Mouse (Mus musculus): ENCODE data around the gene Crip1. TPM values are rescaled to one million over a fixed set of nuclear protein-coding genes. Genes with fewer than 3 reads are reported as not detected.

Crip1 gene
- polyA plus RNA-seq, 1 experiment from 2014 or later, result 312 TPM

DNA sequence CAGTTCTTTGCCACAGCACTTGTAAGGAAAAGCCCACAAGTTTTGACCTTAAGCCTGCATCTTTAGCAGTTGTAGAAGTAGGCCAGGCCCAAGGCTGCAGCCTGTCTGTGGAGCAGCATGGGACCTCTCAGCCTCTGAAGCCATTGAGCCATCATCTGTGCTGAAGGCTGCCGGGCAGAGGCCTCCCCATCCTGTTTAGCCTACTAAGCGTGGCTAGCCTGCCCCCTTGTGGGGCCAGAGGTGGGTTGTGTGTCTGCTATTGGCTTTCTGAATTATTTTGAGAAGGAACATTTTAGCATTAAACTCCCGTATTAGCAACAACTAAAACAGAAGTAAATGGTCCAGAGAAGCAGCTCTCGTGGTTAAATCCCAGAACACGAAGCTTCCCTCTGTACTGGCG, 43.7 kb upstream of the Crip1 start:
- Histone ChIP-seq H3K9me3 (ENCODE audit: control insufficient read depth, low read length) (no peaks in the 10 kb centered on the region), H3K4me3 (ENCODE audit: low read depth, low read length) (no peak overlapping the region), H3K9ac (ENCODE audit: low read length) (no peak overlapping the region), H3K36me3 (ENCODE audit: control insufficient read depth, insufficient read depth, low read length) (no peaks in the 10 kb centered on the region), H3K27ac (ENCODE audit: low read depth) (no peak overlapping the region), H3K4me1 (replicated peaks; ENCODE audit: control insufficient read depth, insufficient read depth, low read length) (peaks cover 22% of the 10 kb centered on the region), H3K27me3 (replicated peaks; ENCODE audit: control insufficient read depth, insufficient read depth, low read length) (no peaks in the 10 kb centered on the region), H3K4me2 (ENCODE audit: low read length) (no peak overlapping the region)
- 62% methylated on average over 6 of the region's 6 CpGs for WGBS
- DNase-seq (ENCODE audit: low spot score) (peak; percentile 64), ATAC-seq (replicated peaks; ENCODE audit: low FRiP score, low TSS enrichment, low read depth) (no peak)

DNA sequence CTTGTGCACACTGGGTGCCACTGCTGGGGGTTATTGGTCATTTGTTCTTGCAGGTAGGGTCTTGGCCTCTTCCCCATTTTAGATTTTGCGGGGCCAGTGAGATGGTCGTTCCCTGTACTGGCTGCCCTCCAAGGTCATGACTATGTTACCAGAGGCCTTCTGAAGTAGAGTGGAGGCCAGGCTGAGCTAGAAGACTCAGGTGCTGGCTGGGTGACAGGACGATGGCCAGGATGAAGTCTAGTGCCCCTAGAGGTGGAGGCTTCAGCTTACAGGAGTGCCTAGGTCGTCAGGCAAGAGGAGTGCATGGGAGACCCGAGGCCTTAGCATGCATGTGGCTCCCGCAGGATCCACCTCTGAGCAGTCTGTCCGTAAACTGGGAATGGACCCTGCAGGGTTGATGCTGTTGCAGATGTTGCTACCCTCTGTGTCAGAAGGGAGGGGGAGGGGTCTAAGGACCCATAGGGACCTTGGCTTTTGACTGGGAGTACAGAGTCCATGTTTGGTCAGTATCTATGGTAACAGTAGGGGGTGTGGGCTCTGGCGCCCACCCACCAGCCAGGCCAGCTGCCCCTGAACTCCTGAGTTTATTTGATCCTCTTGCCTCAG, 42.2 kb upstream of the Crip1 start:
- no peaks in the 10 kb centered on the region for H3K27me3 ChIP-seq (replicated peaks; ENCODE audit: control insufficient read depth, insufficient read depth, low read length)
- H3K4me1 ChIP-seq (replicated peaks; ENCODE audit: control insufficient read depth, insufficient read depth, low read length), result peaks cover 20% of the 10 kb centered on the region
- no peak overlapping the region for H3K4me3 ChIP-seq (ENCODE audit: low read depth, low read length)
- 80% methylated on average over 8 of the region's 8 CpGs for WGBS
- H3K36me3 ChIP-seq (ENCODE audit: control insufficient read depth, insufficient read depth, low read length), result no peaks in the 10 kb centered on the region
- H3K4me2 ChIP-seq (ENCODE audit: low read length), result no peak overlapping the region
- no peaks in the 10 kb centered on the region for H3K9me3 ChIP-seq (ENCODE audit: control insufficient read depth, low read length)
- H3K9ac ChIP-seq (ENCODE audit: low read length), result no peak overlapping the region
- H3K27ac ChIP-seq (ENCODE audit: low read depth), result no peak overlapping the region
- DNase-seq (ENCODE audit: low spot score), result no peak
- no peak for ATAC-seq (replicated peaks; ENCODE audit: low FRiP score, low TSS enrichment, low read depth)

DNA sequence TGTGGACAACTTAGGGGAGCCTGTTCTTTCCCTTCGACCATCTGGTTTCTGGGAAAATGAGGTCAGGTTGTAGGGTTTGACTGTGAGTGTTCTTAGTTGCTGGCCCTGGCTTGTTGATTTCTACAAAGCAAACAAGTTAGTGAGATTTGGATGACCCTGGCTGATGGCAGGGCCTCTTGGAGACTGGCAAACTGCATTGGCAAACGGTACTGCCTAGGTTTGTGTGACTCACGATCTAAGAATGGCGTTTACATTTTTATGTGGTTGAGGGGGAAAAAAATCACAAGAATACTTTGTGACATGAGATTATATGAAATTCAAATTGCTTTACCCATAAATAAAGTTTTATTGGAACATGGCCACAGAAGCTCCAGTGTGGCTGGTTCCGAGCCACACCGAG, 39.7 kb upstream of the Crip1 start:
- Histone ChIP-seq H3K27ac (ENCODE audit: low read depth) (no peak overlapping the region), H3K27me3 (replicated peaks; ENCODE audit: control insufficient read depth, insufficient read depth, low read length) (no peaks in the 10 kb centered on the region), H3K9me3 (ENCODE audit: control insufficient read depth, low read length) (no peaks in the 10 kb centered on the region), H3K4me2 (ENCODE audit: low read length) (no peak overlapping the region), H3K36me3 (ENCODE audit: control insufficient read depth, insufficient read depth, low read length) (no peaks in the 10 kb centered on the region), H3K4me3 (ENCODE audit: low read depth, low read length) (no peak overlapping the region), H3K9ac (ENCODE audit: low read length) (no peak overlapping the region), H3K4me1 (replicated peaks; ENCODE audit: control insufficient read depth, insufficient read depth, low read length) (no peaks in the 10 kb centered on the region; the same call in 1 of the 2 replicates)
- 74% methylated on average over 6 of the region's 6 CpGs for WGBS
- no peak for DNase-seq (ENCODE audit: low spot score)
- ATAC-seq (replicated peaks; ENCODE audit: low FRiP score, low TSS enrichment, low read depth), result no peak

DNA sequence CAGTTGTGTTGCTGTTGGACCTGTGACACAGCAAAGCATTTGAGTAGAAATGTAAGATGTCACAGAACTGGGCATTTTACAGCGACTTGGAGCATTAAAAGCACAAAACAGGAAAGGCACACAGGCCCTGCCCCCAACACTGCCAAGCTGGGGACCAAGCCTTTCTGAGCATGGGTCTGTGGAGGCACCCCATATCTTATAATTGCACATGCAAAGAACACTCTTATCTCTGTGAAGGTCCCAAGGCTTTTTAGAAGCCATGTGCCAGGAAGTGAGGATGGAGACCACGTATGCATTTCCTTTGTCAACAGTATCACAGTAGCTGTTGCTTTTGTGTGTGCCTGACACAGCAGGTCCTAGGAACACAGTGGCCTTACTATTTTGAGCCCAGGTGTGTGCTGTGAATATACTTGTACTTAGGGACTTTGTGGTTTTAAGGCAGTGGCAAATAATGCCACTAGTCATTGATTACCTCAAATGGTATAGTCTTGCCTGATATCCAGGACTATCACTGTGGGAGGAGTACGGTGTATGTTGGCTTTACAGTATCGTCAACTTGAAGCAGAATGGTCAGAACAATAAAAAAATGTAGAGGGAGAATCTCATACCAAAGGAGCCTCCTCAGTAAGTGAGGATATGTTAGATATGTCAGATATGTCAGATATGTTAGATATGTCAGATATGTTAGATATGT, 38.5 kb upstream of the Crip1 start:
- 78% methylated on average over 4 of the region's 4 CpGs for WGBS
- no peak overlapping the region for H3K9ac ChIP-seq (ENCODE audit: low read length)
- H3K36me3 ChIP-seq (ENCODE audit: control insufficient read depth, insufficient read depth, low read length), result peaks cover 7% of the 10 kb centered on the region; the same call in 1 of the 2 replicates
- no peaks in the 10 kb centered on the region for H3K4me1 ChIP-seq (replicated peaks; ENCODE audit: control insufficient read depth, insufficient read depth, low read length)
- no peaks in the 10 kb centered on the region for H3K9me3 ChIP-seq (ENCODE audit: control insufficient read depth, low read length)
- no peak overlapping the region for H3K4me2 ChIP-seq (ENCODE audit: low read length)
- ATAC-seq (replicated peaks; ENCODE audit: low FRiP score, low TSS enrichment, low read depth), result no peak
- DNase-seq (ENCODE audit: low spot score), result no peak
- H3K4me3 ChIP-seq (ENCODE audit: low read depth, low read length), result no peak overlapping the region
- no peaks in the 10 kb centered on the region for H3K27me3 ChIP-seq (replicated peaks; ENCODE audit: control insufficient read depth, insufficient read depth, low read length)
- no peak overlapping the region for H3K27ac ChIP-seq (ENCODE audit: low read depth)

DNA sequence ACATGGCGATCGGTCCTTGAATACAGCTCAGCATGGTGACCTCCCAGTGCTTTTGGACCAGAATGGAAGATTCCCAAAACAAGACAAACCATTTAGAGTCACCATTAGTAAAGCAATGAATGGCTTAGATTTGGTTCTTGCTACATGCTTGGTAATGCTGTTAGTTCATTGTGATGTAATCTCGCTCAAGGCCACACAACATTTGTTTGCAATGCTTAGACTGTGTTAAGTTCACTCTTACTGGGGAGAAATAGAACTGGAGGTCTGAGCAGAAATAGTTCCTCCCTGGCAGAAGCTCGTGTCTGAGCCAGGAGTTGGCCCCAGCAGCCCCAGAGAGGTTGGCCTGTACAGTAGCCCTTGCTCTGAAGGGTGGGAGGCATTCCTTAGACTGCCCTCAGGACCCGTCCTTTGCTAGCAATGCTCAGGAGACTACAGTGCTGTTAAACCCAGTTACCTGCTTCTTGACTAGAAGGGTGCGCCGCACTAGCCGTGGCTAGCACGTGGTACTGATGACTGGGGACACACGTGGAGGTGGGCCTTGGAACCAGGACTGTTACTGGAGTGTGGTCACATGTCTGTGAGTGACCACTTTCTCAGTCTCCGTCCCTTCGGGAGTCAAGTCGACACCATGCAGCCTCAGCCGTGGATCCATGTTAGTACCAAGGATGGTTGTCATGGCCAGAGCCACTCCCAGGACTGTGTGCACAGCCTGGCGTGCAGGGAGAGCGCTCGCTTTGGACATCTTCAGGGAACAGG, 37.4 kb upstream of the Crip1 start:
- H3K36me3 ChIP-seq (ENCODE audit: control insufficient read depth, insufficient read depth, low read length), result peaks cover 13% of the 10 kb centered on the region
- no peak overlapping the region for H3K27ac ChIP-seq (ENCODE audit: low read depth)
- no peak overlapping the region for H3K9ac ChIP-seq (ENCODE audit: low read length)
- H3K4me1 ChIP-seq (replicated peaks; ENCODE audit: control insufficient read depth, insufficient read depth, low read length), result no peaks in the 10 kb centered on the region
- 86% methylated on average over 17 of the region's 17 CpGs for WGBS
- no peak for ATAC-seq (replicated peaks; ENCODE audit: low FRiP score, low TSS enrichment, low read depth)
- H3K4me2 ChIP-seq (ENCODE audit: low read length), result no peak overlapping the region
- H3K4me3 ChIP-seq (ENCODE audit: low read depth, low read length), result no peak overlapping the region
- H3K9me3 ChIP-seq (ENCODE audit: control insufficient read depth, low read length), result no peaks in the 10 kb centered on the region
- no peak for DNase-seq (ENCODE audit: low spot score)
- H3K27me3 ChIP-seq (replicated peaks; ENCODE audit: control insufficient read depth, insufficient read depth, low read length), result no peaks in the 10 kb centered on the region

DNA sequence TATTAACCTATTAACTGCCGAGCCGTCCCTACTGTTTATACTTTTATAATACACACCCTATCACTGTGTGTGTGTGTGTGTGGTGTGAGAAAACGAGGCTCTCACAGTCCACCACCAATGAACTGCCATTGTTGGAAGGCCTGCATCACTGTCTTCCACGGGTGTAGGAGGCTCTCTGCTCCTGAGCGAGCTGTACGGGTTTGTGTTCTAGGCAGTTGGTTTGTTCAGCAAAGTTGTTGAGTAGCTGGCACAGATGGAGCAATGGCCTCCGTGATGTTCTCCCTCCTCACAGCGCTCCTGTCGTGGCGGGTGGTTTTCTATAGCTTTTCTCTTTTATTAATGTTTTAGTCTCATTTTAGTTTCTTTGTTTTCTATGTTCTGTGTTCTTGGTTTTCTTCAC, 36.3 kb upstream of the Crip1 start:
- Histone ChIP-seq H3K36me3 (ENCODE audit: control insufficient read depth, insufficient read depth, low read length) (peaks cover 23% of the 10 kb centered on the region), H3K9ac (ENCODE audit: low read length) (no peak overlapping the region), H3K9me3 (ENCODE audit: control insufficient read depth, low read length) (no peaks in the 10 kb centered on the region), H3K4me3 (ENCODE audit: low read depth, low read length) (no peak overlapping the region), H3K27me3 (replicated peaks; ENCODE audit: control insufficient read depth, insufficient read depth, low read length) (no peaks in the 10 kb centered on the region), H3K4me2 (ENCODE audit: low read length) (no peak overlapping the region), H3K4me1 (replicated peaks; ENCODE audit: control insufficient read depth, insufficient read depth, low read length) (no peaks in the 10 kb centered on the region), H3K27ac (ENCODE audit: low read depth) (no peak overlapping the region)
- no peak for DNase-seq (ENCODE audit: low spot score)
- ATAC-seq (replicated peaks; ENCODE audit: low FRiP score, low TSS enrichment, low read depth), result no peak
- WGBS, result 82% methylated on average over 10 of the region's 10 CpGs

DNA sequence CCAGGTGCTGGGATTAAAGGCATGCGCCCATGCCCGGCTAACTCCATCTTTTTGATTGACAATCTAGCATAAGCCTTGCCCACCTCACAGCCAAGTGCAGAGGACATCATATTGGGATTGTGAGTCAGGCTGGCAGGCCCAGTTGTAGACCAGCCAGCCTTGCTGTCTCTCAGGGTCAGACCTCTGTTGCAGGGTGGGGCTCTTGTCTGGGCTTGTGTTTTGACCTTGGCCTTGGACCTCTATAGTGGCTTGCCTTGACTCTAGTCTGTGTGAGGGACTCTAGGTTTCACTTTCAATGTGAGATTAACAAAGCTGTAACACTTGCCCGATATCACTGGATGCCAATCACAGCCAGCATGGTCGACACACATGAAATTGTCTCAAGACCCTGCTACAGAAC, 32.0 kb upstream of the Crip1 start:
- DNase-seq (ENCODE audit: low spot score) (no peak), ATAC-seq (replicated peaks; ENCODE audit: low FRiP score, low TSS enrichment, low read depth) (no peak)
- H3K36me3 ChIP-seq (ENCODE audit: control insufficient read depth, insufficient read depth, low read length), result peaks cover 61% of the 10 kb centered on the region
- H3K27me3 ChIP-seq (replicated peaks; ENCODE audit: control insufficient read depth, insufficient read depth, low read length), result no peaks in the 10 kb centered on the region
- H3K9me3 ChIP-seq (ENCODE audit: control insufficient read depth, low read length), result no peaks in the 10 kb centered on the region
- no peak overlapping the region for H3K27ac ChIP-seq (ENCODE audit: low read depth)
- no peak overlapping the region for H3K9ac ChIP-seq (ENCODE audit: low read length)
- H3K4me2 ChIP-seq (ENCODE audit: low read length), result no peak overlapping the region
- 94% methylated on average over 4 of the region's 4 CpGs for WGBS
- H3K4me1 ChIP-seq (replicated peaks; ENCODE audit: control insufficient read depth, insufficient read depth, low read length), result no peaks in the 10 kb centered on the region
- H3K4me3 ChIP-seq (ENCODE audit: low read depth, low read length), result no peak overlapping the region

DNA sequence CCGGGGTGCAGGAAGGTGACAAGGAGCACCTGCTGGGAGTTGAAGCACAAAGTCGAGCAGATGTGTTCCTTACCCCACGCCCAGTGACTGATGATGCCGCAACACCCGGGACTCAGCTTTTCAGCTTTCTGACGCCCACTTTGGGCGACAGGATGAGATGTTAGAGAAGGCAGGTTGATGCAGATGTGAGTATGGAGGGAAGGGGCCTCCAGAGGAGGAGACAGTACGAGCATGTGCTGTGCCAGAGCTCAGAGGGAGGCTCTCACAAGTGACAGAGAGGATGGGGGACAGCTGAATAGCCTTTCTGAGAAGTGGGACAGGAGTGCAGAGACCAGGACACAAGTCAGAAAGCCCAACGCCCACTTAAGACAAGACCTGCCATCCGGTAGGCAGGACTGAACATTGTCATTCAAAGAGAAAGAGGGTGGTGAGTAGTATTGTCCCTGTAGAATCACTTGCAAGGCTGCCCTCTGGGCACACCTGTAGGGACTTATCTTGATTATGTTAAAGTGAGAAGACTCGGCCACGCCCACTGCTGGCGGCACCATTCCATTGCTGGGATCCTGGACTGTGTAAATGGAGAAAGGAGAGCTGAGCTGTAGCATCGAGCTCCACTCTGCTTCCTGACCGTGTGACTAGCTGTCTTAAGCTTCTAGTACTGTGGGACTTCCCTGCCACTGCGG, 31.1 kb upstream of the Crip1 start:
- no peak overlapping the region for H3K27ac ChIP-seq (ENCODE audit: low read depth)
- peaks cover 64% of the 10 kb centered on the region for H3K36me3 ChIP-seq (ENCODE audit: control insufficient read depth, insufficient read depth, low read length)
- DNase-seq (ENCODE audit: low spot score) (no peak), ATAC-seq (replicated peaks; ENCODE audit: low FRiP score, low TSS enrichment, low read depth) (no peak)
- H3K9ac ChIP-seq (ENCODE audit: low read length), result no peak overlapping the region
- 78% methylated on average over 16 of the region's 16 CpGs for WGBS
- H3K4me1 ChIP-seq (replicated peaks; ENCODE audit: control insufficient read depth, insufficient read depth, low read length), result no peaks in the 10 kb centered on the region
- H3K4me3 ChIP-seq (ENCODE audit: low read depth, low read length), result no peak overlapping the region
- no peak overlapping the region for H3K4me2 ChIP-seq (ENCODE audit: low read length)
- no peaks in the 10 kb centered on the region for H3K27me3 ChIP-seq (replicated peaks; ENCODE audit: control insufficient read depth, insufficient read depth, low read length)
- no peaks in the 10 kb centered on the region for H3K9me3 ChIP-seq (ENCODE audit: control insufficient read depth, low read length)
